Mouse (Mus musculus) liver, adult 2 months (tissue): ENCODE measurements at regions not wholly inside any gene's neighbourhood (a gene's known extent, or its start where the extent isn't known, plus 50 kb on each side); places are given as distances from the start of the nearest gene placed in this dataset.

Source experiments
- CTCF ChIP-seq: fragments of 200-500 bp; IDR thresholded peaks from 2 replicates; pipeline ENCODE4 v1.5.1; 2011; ENCODE audit warnings: low read depth, low read length, control low read depth
- POLR2A ChIP-seq: fragments of 200-500 bp; IDR thresholded peaks from 2 replicates; pipeline ENCODE4 v1.6.1; 2011; ENCODE audit warnings: low read length, control low read depth; ENCODE audit not compliant: insufficient read depth; ENCODE audit errors: extremely low read depth

GRCm38 (mm10) chr12:50194714-50195113 is 454.2 kb downstream of the Prkd1 start:
- TF ChIP-seq POLR2A, result no peak
- no peak for TF ChIP-seq CTCF
